Mouse (Mus musculus) gonadal fat pad, adult 2 months (tissue): ENCODE data around the gene Ddah1. TPM values are rescaled to one million over a fixed set of nuclear protein-coding genes. Genes with fewer than 3 reads are reported as not detected.

Source experiments
- DNase-seq: peaks from one replicate; pipeline ENCODE4 v3.0.0-alpha.2; 2012; ENCODE audit warnings: low read depth
- polyA plus RNA-seq: library from polyadenylated mRNA; depleted of rRNA; stranded (reverse); fragments of >200 nt; gene quantifications from 2 replicates; pipeline ENCODE4 v1.2.3, GENCODE M21; 2012; rRNA removed

Ddah1 gene
- 12.0 and 13.3 TPM in 2 replicates for polyA plus RNA-seq

GRCm38 (mm10) chr3:145758561-145759378 is at the start of gene Ddah1:
Gene Ddah1, plus strand, starts transcription at chr3:145758675.
- DNase-seq, result no peak

DNA sequence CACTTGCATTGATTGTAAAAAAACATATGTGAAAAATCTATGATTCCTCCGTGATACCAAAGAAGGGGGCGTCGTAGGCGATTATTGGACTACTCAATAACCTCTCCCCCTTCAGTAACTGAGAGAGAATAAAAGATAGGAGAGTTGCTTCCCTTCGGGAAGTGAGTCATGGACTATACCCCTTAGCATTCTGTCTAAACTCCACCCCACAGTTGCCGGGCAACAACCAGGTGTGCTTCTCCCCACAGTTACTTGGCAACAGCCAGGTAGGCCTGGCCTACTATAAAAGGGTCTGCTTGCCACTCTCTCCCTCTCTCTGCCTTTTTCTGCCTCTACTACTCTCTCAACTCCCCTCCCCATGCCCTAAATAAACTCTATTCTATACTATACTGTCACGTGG is 42.6 kb upstream of the Ddah1 start:
- DNase-seq, result no peak

- no peak for DNase-seq
Observed at GRCm38 (mm10) chr3:145719660-145720059, 38.8 kb upstream of the Ddah1 start.

DNA sequence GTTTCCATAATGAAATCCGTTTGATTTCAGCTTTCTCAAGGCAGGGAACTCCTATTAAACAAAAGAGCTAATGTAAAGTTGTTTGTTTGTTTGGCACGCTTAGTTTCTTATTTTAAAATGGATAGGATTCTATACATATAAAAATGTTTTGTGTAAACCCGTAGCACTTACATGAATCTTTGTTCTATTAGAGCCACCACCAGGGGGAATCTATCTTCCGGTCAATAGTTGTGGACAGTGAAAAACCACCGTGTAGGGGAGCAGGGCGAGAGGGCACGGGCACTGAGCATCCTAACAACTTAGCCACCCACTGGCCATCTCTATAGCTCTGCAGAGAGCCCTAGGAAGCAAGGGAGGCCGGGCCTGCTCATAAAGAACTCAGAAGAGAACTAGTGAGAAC is 33.4 kb upstream of the Ddah1 start:
- DNase-seq, result no peak

- peak; percentile 60 for DNase-seq
Observed at GRCm38 (mm10) chr3:145728336-145728735, 30.1 kb upstream of the Ddah1 start.

DNA sequence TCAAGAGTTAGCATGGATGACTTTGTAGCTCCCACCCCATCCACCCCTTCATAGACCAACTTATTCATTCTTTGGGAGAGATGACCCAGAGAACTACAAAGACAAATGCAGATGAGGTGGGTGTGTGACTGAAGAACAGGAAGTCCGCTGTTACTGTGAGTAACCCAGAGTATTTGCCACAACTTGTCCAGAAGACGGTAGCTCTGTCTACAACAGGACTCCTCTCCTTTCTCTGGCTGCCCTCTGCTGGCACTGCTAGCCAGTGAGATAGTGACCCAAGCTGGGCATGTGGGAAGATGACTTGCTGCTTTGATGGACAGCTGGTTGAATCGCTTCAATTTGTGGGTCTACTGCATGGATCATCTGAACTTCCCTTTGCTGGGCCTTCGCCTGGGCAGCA is 28.9 kb upstream of the Ddah1 start:
- DNase-seq, result no peak

DNA sequence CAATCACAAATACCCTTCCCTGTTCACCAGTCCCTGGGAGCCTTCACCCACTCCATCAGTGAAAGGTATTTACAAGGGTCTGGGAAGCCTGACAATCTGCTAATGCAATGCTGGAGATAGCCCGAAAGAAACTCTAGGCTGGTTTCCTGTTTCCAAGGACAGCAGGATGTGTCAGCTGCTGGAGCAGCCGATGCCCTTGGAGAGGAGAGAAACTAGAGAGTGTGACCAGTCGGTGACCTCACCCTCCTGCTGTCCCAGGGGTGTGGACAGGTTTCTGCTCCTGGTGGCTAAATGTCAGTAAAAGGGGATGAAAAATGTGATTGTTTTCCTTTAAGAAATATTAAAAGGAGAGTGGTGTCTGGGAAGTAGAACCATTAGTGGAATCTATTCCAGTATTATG is 28.4 kb upstream of the Ddah1 start:
- DNase-seq, result no peak

GRCm38 (mm10) chr3:145734857-145735256 is 23.6 kb upstream of the Ddah1 start:
- DNase-seq, result no peak

GRCm38 (mm10) chr3:145736562-145736961 is 21.9 kb upstream of the Ddah1 start:
- no peak for DNase-seq

GRCm38 (mm10) chr3:145738662-145739061 is 19.8 kb upstream of the Ddah1 start:
- no peak for DNase-seq

DNA sequence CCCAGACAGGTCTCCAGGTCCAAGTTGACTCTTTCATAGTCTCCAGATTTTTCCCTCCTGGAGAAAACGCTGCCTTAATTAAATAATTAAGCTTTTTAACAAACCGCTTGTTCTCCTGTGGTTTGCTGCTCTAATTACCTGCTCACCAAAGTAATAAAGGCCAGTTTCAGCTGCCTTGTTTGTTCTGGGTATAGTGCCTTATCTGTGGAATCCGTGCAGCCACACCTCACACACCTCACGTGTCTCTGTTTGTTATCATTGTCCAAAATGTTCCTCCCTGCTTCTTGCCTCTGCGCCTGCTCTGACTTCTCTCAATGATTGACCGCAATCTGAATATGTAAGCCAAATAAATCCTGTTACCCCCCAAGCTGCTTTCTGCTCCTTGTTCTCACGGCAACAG is 18.6 kb upstream of the Ddah1 start:
- DNase-seq, result no peak

DNA sequence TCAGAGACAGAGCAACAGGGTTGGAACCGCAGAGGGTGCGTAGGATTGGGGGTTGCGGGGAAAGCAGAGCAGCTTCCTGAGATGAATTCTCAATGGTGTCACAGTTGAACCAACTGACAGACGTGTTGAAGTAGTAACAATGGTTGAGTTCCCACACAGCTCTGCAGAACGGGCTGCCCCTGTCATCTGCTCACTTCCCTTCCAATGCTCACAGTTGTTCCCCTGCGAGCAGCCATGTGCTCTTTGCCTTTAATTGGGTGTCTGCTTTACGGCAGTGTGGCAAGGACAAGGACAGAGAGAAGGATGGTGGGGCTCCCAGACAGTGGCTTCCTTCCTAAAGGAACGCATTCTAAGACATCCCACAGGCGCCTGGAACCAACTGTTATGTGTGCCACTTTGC is 15.4 kb upstream of the Ddah1 start:
- DNase-seq, result no peak

DNA sequence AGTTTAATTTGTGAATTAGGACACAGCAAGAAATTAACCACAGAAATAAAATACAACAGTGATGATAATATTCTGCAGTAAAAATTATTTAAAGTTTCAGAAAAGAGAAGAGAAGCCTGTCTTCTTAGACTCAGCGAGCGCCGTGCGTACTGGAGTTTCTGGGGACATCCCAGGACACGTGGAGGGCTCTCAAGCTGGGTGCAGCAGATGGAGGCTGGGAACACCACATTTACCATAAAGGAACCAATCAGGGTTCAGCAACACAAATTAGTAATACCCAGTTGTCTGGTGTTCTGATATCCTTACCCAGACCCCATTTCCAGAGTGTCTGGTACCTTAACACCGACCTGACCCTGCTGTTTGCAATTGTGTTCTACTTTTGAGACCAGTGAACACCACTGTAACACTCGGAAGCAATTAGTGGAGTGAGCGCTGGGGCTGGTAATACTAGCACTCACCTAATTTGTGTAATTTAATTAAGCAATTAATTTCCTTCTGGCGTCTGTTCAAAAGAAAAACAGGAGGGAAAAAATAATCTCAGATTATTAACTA is 14.9 kb upstream of the Ddah1 start:
- DNase-seq, result no peak

DNA sequence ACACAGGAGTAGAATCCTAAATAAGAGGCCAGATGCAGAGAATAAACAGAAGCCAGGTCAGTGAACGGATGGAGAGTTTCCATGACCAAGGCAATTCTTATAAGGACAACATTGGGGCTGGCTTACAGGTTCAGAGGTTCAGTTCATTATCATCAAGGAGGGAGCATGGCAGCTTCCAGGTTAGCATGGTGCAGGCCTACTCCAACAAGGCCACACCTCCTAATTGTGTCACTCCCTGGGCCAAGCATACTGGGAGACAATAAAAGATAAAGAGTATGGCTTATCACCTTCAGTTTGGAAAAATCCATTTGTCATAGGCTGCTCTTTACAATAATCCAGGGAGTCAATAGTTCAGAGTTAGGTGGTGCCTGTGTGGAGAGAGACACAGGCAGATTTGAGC is 9.8 kb upstream of the Ddah1 start:
- DNase-seq, result no peak

DNA sequence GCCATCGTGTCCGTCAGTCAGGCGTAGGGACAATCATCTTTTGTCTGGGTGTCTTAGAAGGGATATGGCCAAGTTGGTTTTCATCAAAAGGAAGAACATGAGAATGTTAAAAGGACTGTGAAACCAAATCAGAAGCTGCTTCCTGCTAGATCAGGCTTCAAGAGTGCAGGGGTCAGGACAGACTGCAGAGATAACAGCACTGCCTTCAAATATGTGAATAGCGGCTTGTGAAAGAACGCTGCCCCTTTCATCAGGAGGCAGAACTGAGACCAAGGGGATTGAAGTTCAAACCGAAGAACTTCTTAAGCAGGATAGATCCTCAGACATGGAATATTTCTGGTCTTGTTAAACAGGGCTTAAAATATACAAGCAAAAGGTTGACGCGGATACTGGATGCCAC is 2.0 kb upstream of the Ddah1 start:
- no peak for DNase-seq

DNA sequence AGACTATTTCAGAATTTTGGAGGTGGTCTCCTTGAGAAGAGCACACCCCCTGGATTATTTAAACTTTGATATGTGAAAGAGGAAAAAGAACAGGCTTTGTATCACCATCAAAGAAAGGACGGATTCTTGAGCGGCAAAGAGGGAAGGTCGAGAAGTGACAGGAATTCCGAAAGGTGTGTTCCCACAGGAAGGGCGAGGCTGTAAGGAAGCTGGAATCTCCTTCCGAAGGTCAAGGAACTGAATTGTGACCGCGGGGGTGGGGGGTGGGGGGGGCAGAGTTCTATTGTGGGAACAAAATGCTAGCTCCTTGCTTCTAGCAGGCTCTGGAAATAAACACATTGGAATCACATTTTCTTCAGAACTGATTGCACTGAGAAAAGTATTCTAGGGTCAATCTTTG is 1.3 kb upstream of the Ddah1 start:
- no peak for DNase-seq

GRCm38 (mm10) chr3:145757844-145758243 is 631 bp upstream of the Ddah1 start:
- no peak for DNase-seq

GRCm38 (mm10) chr3:145759379-145760209 is 1.1 kb downstream of the Ddah1 start:
- no peak for DNase-seq

- DNase-seq, result no peak
Observed at GRCm38 (mm10) chr3:145760547-145760946, 2.1 kb downstream of the Ddah1 start.

DNA sequence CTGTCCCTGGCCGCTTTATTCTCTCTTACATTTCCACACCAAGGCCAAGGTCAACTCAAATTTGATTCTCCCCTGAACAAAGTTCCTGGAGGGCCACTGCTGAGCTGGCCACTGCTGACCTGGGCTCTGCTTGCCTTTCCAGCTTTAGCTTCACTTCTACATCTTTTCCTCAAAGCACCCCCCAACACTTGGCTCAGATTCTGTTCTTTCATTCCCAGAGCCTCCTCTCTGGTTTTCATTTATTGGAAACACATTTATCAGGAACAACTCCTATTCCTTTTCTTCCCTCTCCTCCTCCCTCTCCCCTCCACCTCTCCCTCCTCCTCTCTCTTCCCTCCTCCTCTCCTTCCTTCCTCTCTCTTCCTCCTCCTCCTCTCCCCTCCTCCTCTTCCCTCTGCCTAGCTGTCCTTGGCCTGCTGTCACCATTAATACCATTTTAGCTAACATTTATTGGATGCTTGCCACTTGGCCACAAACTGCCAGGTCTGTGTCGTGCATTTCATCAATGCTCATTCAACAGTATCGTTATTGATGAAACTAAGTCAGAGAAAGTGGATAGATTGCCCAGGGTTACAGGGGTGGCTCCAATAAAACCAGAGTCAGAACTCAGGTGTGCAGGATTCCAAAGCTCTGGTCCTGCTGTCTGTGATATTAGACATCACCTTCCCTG is 3.2 kb downstream of the Ddah1 start:
- no peak for DNase-seq

DNA sequence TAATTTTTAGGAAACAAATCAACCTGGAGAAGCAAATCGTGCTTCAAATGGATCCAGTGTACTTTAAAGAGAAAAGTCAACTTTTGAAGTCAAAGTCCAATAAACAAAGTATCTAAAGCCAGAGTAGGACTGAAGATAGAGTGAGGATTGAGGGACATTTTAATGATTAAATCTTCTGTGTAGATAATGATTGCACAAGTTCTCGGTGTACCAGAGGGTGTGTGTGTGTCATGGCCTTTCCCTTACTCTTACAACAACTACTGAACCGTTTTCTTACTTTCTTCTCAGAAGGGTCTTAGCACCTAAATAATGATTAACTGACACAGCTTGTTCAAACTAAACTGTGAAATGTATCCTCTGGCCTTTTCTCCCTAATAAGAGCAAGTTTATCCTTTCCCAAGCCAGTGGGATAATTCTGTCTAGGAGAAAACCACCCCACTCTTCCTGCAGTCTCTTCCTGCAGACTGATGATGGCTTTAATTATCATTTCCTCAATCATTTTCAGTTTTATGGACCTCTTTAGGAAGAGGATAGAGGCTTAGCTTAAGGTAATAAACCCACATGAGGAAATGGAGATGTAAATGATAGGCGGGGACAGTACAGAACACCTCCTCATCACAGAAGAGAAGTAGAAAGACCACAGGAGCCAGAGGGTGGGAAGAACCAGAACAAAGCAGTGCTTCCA is 4.6 kb downstream of the Ddah1 start:
- no peak for DNase-seq

DNA sequence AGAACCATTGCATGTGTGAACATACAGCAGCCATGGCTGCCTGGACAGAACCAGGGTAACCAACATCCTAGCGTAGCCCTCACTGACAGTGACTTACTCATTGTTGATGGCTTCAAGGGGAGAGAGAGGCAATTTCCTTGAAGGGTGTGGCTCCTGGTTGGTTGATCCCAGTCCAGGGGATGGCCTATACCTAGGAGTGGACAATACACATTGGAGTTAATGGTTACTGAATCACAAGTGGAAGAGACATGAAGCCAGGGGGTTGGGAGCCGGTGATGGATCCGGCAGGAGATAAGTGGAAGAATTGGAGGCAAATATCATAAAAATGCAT is 5.1 kb downstream of the Ddah1 start:
- no peak for DNase-seq
